Mouse (Mus musculus) CD4-positive, CD25-positive, alpha-beta regulatory T cell, adult 4 months (primary cell): Measurements from ENCODE around the gene Actr1b. TPM values are rescaled to one million over a fixed set of nuclear protein-coding genes. Genes with fewer than 3 reads are reported as not detected.

ENCODE experiments used
- ATAC-seq: one replicate; pipeline ENCODE4 v1.8.0; 2017
- polyA plus RNA-seq, 2 experiments: library from polyadenylated mRNA; unstranded; fragments of 100-300 nt; shearing (Covaris generic); gene quantifications; one replicate each; pipeline ENCODE4 v1.2.1; 2017

The Actr1b gene
- 10 to 100 TPM; 39.0 to 63.5 TPM for polyA plus RNA-seq

- no peak for ATAC-seq
Measured at GRCm38 (mm10) chr1:36714311-36714710, at the start of gene Actr1b. TSS of gene Actr1b (minus strand) at chr1:36714422.

- ATAC-seq = peak; percentile 85
Measured at GRCm38 (mm10) chr1:36761568-36761967, 47.3 kb upstream of the Actr1b start, which contains the start of gene Zap70. TSS of gene Zap70 (plus strand) at chr1:36761798.

DNA sequence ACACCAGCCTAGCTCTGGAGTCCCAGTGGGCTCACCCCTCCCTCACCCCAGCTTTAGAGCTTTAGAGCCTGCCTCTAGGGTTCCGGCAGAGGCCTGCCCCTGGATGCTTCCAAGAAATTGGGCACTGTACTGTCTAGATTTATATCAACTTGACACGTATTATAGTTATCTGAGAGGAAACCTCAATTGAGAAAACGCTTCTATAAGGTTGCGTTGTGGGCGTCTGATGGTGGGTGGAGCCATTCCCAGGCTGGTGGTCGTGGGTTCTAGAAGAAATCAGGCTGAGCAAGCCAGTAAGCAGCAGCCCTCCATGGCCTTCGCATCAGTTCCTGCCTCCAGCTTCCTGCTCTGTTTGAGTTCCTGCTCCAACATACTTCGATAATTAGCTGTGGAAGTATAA lies 46.8 kb upstream of the Actr1b start:
- peak; percentile 11 for ATAC-seq

GRCm38 (mm10) chr1:36760401-36760800 lies 46.2 kb upstream of the Actr1b start:
- peak; percentile 35 for ATAC-seq

GRCm38 (mm10) chr1:36759076-36759475 lies 44.9 kb upstream of the Actr1b start:
- ATAC-seq = no peak

DNA sequence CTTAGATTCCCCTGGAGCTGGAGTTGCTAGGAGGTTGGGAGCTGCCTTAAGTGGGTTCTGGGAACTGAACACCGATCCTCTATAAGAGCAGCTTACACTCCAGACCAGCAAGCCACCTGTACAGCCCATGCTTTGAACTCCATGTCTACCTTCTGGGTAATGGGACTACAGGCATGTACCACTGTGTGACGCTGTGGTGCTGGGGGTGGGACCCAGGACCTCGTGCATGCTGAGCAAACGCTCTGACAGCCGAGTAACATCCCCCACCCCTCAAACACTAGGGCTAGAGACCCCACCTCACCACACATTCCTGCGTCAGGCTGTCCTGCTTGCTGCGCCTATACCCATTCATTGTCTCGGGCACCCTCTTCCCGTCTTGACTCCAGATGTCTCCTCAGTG lies 44.3 kb upstream of the Actr1b start:
- ATAC-seq = no peak

DNA sequence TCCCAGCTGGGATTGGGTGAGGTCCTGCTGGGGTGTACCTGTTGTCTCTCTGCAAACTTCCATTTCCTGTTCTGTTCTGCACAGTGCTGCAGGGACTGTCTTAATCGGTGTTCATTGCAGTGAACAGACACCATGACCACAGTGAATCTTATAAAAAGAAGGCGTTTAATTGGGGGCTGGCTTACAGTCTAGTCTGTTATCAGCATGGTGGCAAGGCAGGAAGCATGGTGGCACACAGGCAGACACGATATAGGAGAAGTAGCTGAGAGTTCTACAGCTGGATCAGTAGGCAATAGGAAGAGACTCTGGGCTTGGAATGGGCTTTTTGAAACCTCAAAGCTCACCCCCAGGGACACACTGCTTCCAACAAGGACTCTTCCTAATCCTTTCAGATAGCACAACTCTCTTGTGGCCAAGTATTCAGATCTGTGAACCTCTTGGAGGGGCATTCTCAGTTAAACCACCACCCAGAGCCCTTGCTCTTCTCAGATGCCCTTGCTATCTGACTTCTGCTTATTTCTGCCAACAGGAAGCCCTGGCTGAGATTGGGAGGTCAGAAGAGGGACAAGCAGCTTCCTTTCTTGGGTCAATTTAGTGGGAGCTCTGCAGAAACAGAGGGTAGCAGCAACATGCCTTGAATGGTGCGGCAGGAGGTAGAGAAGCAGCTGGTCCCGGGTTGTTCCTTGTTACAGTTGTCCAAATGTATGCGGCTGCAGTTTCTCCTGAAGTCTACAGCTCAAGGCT lies 39.9 kb upstream of the Actr1b start:
- no peak for ATAC-seq

GRCm38 (mm10) chr1:36746452-36746851 lies 32.2 kb upstream of the Actr1b start:
- ATAC-seq = no peak

GRCm38 (mm10) chr1:36745661-36746060 lies 31.4 kb upstream of the Actr1b start:
- ATAC-seq = no peak

GRCm38 (mm10) chr1:36744268-36744944 lies 30.2 kb upstream of the Actr1b start:
- peak; percentile 95 for ATAC-seq

DNA sequence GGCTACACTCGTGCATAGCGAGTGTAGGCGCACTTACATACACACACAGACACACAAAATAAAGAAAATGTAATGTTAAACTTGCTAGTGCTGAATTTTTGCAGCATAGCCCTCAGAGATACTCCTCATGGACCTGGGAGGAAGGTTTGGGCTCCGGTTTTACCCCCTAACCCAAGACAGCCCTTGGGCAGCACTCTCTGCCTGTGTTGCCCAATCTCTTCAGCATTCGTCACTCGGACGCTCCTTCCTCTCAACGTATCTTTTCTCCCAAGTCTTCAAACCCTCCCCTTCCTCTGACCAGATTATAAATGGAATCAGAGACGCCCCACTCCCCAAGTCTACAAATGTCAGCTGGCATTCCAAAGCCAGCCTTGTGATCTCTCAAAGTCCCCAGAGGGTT lies 28.8 kb upstream of the Actr1b start:
- no peak for ATAC-seq

GRCm38 (mm10) chr1:36739231-36739630 lies 25.0 kb upstream of the Actr1b start:
- ATAC-seq = no peak

DNA sequence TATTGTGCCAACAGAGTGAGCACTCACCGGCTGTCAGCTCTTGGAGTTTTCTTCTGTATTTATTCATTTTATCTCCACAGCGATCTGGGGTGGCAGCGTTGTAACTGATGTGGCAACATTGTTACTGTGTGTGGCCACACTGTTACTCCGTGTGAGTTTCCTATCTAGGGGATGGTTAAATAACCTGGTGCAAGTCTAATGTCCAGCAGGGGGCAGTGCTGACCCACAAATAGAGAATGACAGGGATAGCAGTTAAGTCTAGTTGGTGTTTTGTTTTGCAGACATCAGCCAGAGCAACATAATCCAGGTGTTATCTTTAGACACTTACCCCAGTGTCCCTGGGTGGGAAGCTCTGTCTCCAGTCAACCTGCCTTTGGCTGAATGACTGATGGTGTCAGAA lies 23.1 kb upstream of the Actr1b start:
- peak; percentile 85 for ATAC-seq

DNA sequence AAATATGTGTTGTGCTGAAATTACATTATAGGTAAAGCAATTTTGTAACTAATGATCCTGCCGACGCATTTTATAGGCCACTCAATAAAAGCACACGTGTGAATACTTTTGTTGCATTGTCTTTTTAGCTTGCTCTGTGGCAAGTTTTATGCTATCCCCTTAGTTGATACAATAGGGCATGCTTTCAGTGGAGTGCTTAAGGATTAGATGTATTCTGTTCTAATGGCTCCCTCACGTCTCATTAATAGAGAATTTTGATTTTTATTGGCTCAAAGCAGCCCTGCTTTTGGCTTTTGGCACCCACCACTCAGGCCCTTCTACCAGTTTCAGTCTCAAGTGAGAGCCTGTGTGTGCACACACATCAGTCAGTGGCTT lies 9.8 kb upstream of the Actr1b start:
- no peak for ATAC-seq

DNA sequence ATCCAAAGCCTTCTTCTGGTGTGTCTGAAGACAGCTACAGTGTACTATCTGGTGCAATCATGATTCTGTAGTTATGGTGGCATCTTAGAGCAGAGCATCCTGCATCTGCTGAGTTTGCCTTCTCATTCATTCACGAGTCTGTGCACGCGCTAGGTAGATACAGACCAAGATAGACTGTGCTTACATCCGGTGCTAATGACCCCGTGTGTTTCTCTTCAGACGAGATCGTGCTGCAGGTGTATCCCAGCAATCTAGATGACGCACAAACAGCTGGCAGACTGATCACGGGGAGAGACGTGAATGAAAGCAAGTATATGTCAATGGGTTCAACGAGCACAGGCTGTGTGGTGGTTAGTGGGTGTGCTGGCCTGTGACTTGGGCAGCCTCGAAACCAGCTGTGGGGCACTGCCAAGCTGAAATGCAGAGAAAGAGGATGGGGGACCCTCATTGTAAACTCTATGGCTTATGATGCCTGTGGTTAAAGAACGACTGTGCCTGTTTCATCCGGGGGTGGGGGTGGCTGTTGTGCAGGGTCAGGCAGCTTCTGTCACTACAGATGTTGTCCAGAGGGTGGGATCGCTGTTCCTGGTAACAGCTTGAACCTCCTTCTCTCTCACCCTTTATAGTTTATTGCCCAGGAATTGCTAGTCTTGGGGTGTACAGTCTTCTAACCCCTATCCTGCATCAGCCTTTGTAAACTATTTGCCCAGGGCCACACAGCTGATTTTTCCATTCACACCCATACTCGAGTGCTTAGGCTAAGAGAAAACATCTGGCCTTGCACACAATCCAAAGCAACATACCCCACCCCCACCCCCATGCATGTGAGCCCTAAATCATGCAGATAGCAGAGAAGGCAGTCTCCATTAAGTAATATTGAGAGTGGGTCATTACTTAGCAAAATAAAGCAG lies 9.2 kb upstream of the Actr1b start:
- ATAC-seq = peak; percentile 92

DNA sequence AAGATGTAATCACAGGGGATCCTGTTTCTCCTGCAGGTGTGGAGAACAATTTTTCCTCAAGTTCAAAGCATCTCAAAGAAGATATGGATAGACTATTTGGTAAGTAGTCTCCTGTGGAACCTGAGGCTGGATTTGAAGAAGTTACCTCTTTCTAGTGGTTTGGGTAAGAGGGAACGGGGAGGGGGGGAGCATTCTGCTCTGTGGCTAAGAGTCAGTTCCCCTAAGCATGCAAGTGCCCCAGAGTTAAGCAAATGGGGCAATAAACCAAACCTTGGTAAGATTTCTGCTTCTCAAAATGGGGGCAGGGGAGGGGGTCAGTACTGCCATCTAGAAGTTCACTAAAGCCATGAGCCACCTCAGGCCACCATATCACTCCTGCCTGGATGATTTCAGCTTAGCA lies 4.6 kb upstream of the Actr1b start:
- ATAC-seq = no peak

DNA sequence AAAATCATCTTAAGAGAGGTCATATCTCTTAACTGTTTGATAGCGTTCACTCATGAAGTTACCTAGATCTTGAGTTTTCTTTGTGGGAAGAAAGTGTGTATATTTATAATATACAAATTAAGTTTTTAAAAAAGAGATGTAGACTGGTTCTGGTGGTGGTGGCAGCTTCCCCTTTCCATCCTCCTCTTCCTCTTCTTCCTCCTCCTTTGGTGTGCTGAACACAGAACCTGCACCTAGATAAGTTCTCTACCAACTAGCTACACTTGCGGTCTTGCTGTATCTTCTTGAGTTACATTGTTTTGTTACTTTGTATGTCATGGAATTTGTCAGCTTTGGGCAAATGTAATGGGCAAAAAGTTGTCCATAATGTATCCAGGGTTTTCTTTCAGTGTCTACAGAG lies 3.1 kb downstream of the Actr1b start:
- no peak for ATAC-seq

GRCm38 (mm10) chr1:36709854-36710280 lies 4.4 kb downstream of the Actr1b start, which contains the start of gene 4933424G06Rik:
TSS of gene 4933424G06Rik (plus strand) at chr1:36710149.
- peak; percentile 96 for ATAC-seq

DNA sequence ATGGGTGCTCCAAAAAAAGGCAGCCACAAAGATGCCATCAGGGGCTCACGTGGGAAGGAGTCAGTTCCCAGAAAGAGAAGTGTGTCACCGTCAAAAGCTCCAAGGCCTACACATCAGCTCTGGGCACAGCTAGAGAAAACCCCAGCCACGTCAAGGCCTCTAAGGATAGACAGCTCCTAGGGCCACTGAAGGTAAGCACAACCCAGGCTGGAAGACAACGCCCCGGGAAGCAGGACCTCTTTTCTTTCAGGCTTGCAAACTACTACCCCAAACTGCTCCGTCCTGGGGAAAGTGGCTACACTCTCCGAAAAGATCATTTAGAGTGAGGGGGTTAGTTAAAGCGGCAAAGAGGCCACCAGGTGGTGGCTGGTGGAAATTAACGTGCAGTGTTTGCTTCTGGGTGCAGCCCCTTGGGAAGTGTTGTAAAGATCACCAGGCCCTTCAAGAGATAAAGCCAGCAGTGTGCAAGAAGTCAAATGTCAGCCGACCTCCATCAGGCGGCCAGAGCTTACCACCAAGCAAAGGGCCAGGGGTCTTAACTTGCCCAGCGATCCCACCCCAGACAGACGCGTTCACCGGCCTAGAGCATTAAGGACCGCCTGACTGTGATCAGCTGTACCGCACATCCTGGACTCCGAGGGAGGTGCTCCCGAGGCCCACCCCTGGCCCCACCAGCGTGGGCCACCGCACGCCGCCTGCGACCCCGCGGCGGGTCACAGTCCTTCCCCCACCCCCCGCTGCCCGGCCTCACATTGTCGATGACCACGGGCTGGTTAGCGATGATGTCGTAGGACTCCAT lies 5.0 kb downstream of the Actr1b start:
- ATAC-seq = peak; percentile 54

DNA sequence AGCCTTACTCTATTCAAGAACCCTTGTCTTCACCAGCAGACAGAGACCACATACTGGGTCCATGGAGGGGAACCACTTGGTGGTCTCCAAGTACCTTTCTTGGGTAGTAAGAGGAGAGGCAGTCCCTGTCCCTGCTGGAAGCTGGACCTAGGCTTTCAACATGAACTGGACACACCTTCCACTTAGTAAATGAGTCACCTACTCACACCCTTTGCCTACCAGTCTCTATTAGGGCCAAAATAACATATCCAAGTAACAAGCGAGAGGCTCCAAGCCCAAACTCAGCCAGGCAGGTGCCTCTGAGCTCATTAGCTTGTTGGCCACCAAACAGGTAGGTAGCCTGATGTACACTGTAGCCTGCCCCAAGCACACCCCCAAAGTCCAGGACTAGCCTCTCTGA lies 5.6 kb downstream of the Actr1b start:
- no peak for ATAC-seq

GRCm38 (mm10) chr1:36707797-36708196 lies 6.4 kb downstream of the Actr1b start:
- no peak for ATAC-seq

DNA sequence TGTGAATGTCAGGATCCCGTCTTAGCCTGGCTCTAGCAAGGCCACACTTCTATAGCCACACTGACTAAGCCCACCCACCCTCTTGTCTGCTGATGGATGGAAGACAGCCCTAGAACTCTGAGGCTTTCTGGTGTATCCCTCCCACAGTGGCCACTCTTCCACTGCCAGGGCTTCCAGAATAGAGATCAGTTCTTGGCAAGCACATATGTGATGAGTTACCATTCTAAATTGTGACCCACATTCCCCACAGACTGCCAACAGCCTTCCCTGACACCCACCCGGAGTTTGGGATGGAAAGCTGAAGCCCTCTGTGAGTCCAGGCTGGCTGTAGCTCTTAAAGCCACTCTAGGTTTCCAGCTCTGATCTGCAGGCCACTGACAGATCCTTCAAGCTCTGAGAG lies 7.1 kb downstream of the Actr1b start:
- no peak for ATAC-seq
